Mouse (Mus musculus): Measurements from ENCODE around the gene Hmbs. TPM values are rescaled to one million over a fixed set of nuclear protein-coding genes. Genes with fewer than 3 reads are reported as not detected.
"Not testable (repeated sequence)": the region's sequence is repeated elsewhere in the genome, so short reads cannot be mapped to it uniquely, and the experiment has no call there.

The Hmbs gene
- polyA plus RNA-seq, 1 experiment from 2014 or later, result 1,466 TPM

GRCm38 (mm10) chr9:44323656-44324055 is 20.4 kb downstream of the Hmbs start:
- H3K4me2 ChIP-seq; H3K36me3 ChIP-seq (replicated peaks); H3K27ac ChIP-seq (replicated peaks); H3K9me3 ChIP-seq (replicated peaks); ATAC-seq (ENCODE audit: insufficient read depth); H3K4me3 ChIP-seq (replicated peaks); H3K9ac ChIP-seq; H3K27me3 ChIP-seq: not testable (repeated sequence)
- peaks cover 61% of the 10 kb centered on the region for H3K4me1 ChIP-seq (replicated peaks)
- WGBS (ENCODE audit: insufficient replicate concordance), result 65% methylated on average over 4 of the region's 4 CpGs

GRCm38 (mm10) chr9:44320799-44321133 is 23.3 kb downstream of the Hmbs start:
- H3K9ac ChIP-seq, result peak overlapping the region; percentile 52; the same call in 1 of the 2 replicates
- peaks cover 20% of the 10 kb centered on the region for H3K36me3 ChIP-seq (replicated peaks)
- no peaks in the 10 kb centered on the region for H3K27me3 ChIP-seq
- WGBS (ENCODE audit: insufficient replicate concordance), result 23% methylated on average over 6 of the region's 6 CpGs
- H3K4me2 ChIP-seq, result peak overlapping the region; percentile 84
- H3K4me3 ChIP-seq (replicated peaks), result peak overlapping the region; percentile 99
- peaks cover 60% of the 10 kb centered on the region for H3K4me1 ChIP-seq (replicated peaks)
- H3K9me3 ChIP-seq (replicated peaks), result no peaks in the 10 kb centered on the region
- H3K27ac ChIP-seq (replicated peaks), result peak overlapping the region; percentile 84
- ATAC-seq (ENCODE audit: insufficient read depth), result no peak

- Histone ChIP-seq H3K4me2 (peak within 1 kb of the TSS; percentile 84), H3K27ac (replicated peaks) (peak within 1 kb of the TSS; percentile 91), H3K4me1 (replicated peaks) (peaks cover 57% of the 10 kb centered on the region), H3K27me3 (no peaks in the 10 kb centered on the region), H3K36me3 (replicated peaks) (peaks cover 26% of the 10 kb centered on the region), H3K9me3 (replicated peaks) (no peaks in the 10 kb centered on the region), H3K9ac (peak within 1 kb of the TSS; percentile 100), H3K4me3 (replicated peaks) (peak within 1 kb of the TSS; percentile 99)
- peak; percentile 96 for ATAC-seq (ENCODE audit: insufficient read depth)
- WGBS (ENCODE audit: insufficient replicate concordance), result under 1% methylated on average over 67 of the region's 67 CpGs
Observed at GRCm38 (mm10) chr9:44319887-44320798, 23.9 kb downstream of the Hmbs start, which contains the start of gene C2cd2l. Gene C2cd2l (minus strand): TSS chr9:44320285.

- Histone ChIP-seq H3K27ac (replicated peaks) (peak overlapping the region; percentile 91), H3K27me3 (no peaks in the 10 kb centered on the region), H3K4me2 (peak overlapping the region; percentile 84), H3K9me3 (replicated peaks) (no peaks in the 10 kb centered on the region), H3K4me1 (replicated peaks) (peaks cover 49% of the 10 kb centered on the region), H3K9ac (peak overlapping the region; percentile 100), H3K4me3 (replicated peaks) (peak overlapping the region; percentile 99), H3K36me3 (replicated peaks) (peaks cover 34% of the 10 kb centered on the region)
- WGBS (ENCODE audit: insufficient replicate concordance), result 3% methylated on average over 37 of the region's 37 CpGs
- ATAC-seq (ENCODE audit: insufficient read depth), result peak; percentile 14
Observed at GRCm38 (mm10) chr9:44319105-44319886, 24.7 kb downstream of the Hmbs start.

GRCm38 (mm10) chr9:44318826-44319095 is 25.3 kb downstream of the Hmbs start:
- Histone ChIP-seq H3K27ac (replicated peaks) (peak overlapping the region; percentile 91), H3K9ac (peak overlapping the region; percentile 100)
- WGBS (ENCODE audit: insufficient replicate concordance), result 36% methylated on average over 3 of the region's 3 CpGs

GRCm38 (mm10) chr9:44318076-44318825 is 25.8 kb downstream of the Hmbs start:
- Histone ChIP-seq H3K36me3 (replicated peaks) (peaks cover 45% of the 10 kb centered on the region), H3K4me1 (replicated peaks) (peaks cover 47% of the 10 kb centered on the region), H3K9ac (peak overlapping the region; percentile 100), H3K27ac (replicated peaks) (peak overlapping the region; percentile 91), H3K4me3 (replicated peaks) (peak overlapping the region; percentile 99), H3K27me3 (no peaks in the 10 kb centered on the region), H3K4me2 (peak overlapping the region; percentile 84), H3K9me3 (replicated peaks) (no peaks in the 10 kb centered on the region)
- 58% methylated on average over 5 of the region's 5 CpGs for WGBS (ENCODE audit: insufficient replicate concordance)
- no peak for ATAC-seq (ENCODE audit: insufficient read depth)

More at GRCm38 (mm10) chr9:44318826-44319095, 25.3 kb downstream of the Hmbs start:
- H3K36me3 ChIP-seq (replicated peaks), result peaks cover 40% of the 10 kb centered on the region
- peaks cover 47% of the 10 kb centered on the region for H3K4me1 ChIP-seq (replicated peaks)
- ATAC-seq (ENCODE audit: insufficient read depth), result no peak
- peak overlapping the region; percentile 84 for H3K4me2 ChIP-seq
- peak overlapping the region; percentile 99 for H3K4me3 ChIP-seq (replicated peaks)
- H3K27me3 ChIP-seq, result no peaks in the 10 kb centered on the region
- no peaks in the 10 kb centered on the region for H3K9me3 ChIP-seq (replicated peaks)

GRCm38 (mm10) chr9:44317452-44317851 is 26.6 kb downstream of the Hmbs start:
- H3K4me2 ChIP-seq, result peak overlapping the region; percentile 84
- no peaks in the 10 kb centered on the region for H3K27me3 ChIP-seq
- peak overlapping the region; percentile 99 for H3K4me3 ChIP-seq (replicated peaks)
- no peak for ATAC-seq (ENCODE audit: insufficient read depth)
- WGBS (ENCODE audit: insufficient replicate concordance), result 77% methylated on average over 4 of the region's 4 CpGs
- H3K9ac ChIP-seq, result peak overlapping the region; percentile 100; the same call in 1 of the 2 replicates
- 0 out of 2 replicates have a peak overlapping the region, but pooled peaks have one; percentile 91 for H3K27ac ChIP-seq (replicated peaks)
- H3K9me3 ChIP-seq (replicated peaks), result no peaks in the 10 kb centered on the region
- H3K4me1 ChIP-seq (replicated peaks), result peaks cover 43% of the 10 kb centered on the region
- H3K36me3 ChIP-seq (replicated peaks), result peaks cover 53% of the 10 kb centered on the region

GRCm38 (mm10) chr9:44314910-44315309 is 29.1 kb downstream of the Hmbs start:
- Histone ChIP-seq H3K27ac (replicated peaks) (no peak overlapping the region), H3K4me1 (replicated peaks) (peaks cover 43% of the 10 kb centered on the region), H3K36me3 (replicated peaks) (peaks cover 77% of the 10 kb centered on the region), H3K9ac (no peak overlapping the region), H3K4me3 (replicated peaks) (no peak overlapping the region), H3K9me3 (replicated peaks) (no peaks in the 10 kb centered on the region), H3K27me3 (no peaks in the 10 kb centered on the region), H3K4me2 (no peak overlapping the region)
- 94% methylated on average over 18 of the region's 18 CpGs for WGBS (ENCODE audit: insufficient replicate concordance)
- ATAC-seq (ENCODE audit: insufficient read depth), result no peak

- no peaks in the 10 kb centered on the region for H3K9me3 ChIP-seq (replicated peaks)
- ATAC-seq (ENCODE audit: insufficient read depth), result no peak
- 84% methylated on average over 4 of the region's 4 CpGs for WGBS (ENCODE audit: insufficient replicate concordance)
- H3K4me2 ChIP-seq, result no peak overlapping the region
- H3K27ac ChIP-seq (replicated peaks), result no peak overlapping the region
- H3K4me3 ChIP-seq (replicated peaks), result no peak overlapping the region
- no peak overlapping the region for H3K9ac ChIP-seq
- H3K27me3 ChIP-seq, result no peaks in the 10 kb centered on the region
- H3K4me1 ChIP-seq (replicated peaks), result peaks cover 47% of the 10 kb centered on the region
- H3K36me3 ChIP-seq (replicated peaks), result peaks cover 84% of the 10 kb centered on the region
Observed at GRCm38 (mm10) chr9:44314257-44314547, 29.8 kb downstream of the Hmbs start.

- peaks cover 42% of the 10 kb centered on the region for H3K4me1 ChIP-seq (replicated peaks)
- peaks cover 84% of the 10 kb centered on the region for H3K36me3 ChIP-seq (replicated peaks)
- H3K4me3 ChIP-seq (replicated peaks), result no peak overlapping the region
- H3K4me2 ChIP-seq, result no peak overlapping the region
- H3K27me3 ChIP-seq, result no peaks in the 10 kb centered on the region
- no peak overlapping the region for H3K27ac ChIP-seq (replicated peaks)
- no peak for ATAC-seq (ENCODE audit: insufficient read depth)
- 83% methylated on average over 19 of the region's 19 CpGs for WGBS (ENCODE audit: insufficient replicate concordance)
- H3K9me3 ChIP-seq (replicated peaks), result no peaks in the 10 kb centered on the region
- no peak overlapping the region for H3K9ac ChIP-seq
Observed at GRCm38 (mm10) chr9:44313476-44314256, 30.4 kb downstream of the Hmbs start.

Measured in liver, embryonic 15.5 days (tissue).